Mouse (Mus musculus): ENCODE measurements around the gene Cactin. TPM values are rescaled to one million over a fixed set of nuclear protein-coding genes. Genes with fewer than 3 reads are reported as not detected.

Gene Cactin
- polyA plus RNA-seq, 1 experiment from 2014 or later = 32.5 TPM

GRCm38 (mm10) chr10:81335393-81336340 lies 14.8 kb downstream of the Cactin start:
- H3K4me3 ChIP-seq = no peak overlapping the region
- WGBS = 42% methylated on average over 18 of the region's 19 CpGs
- H3K27ac ChIP-seq (replicated peaks) = peak overlapping the region; percentile 28; the same call in 1 of the 2 replicates
- 0 out of 2 replicates have a peak, but pooled peaks have one; percentile 33 for ATAC-seq (ENCODE audit: low read depth)
- peak overlapping the region; percentile 41; the same call in 1 of the 2 replicates for H3K9ac ChIP-seq
- H3K4me2 ChIP-seq = no peak overlapping the region
- no peaks in the 10 kb centered on the region for H3K36me3 ChIP-seq
- no peaks in the 10 kb centered on the region for H3K9me3 ChIP-seq
- H3K4me1 ChIP-seq (replicated peaks) = peaks cover 4% of the 10 kb centered on the region; the same call in 1 of the 2 replicates
- peaks cover 64% of the 10 kb centered on the region for H3K27me3 ChIP-seq

- Histone ChIP-seq H3K4me2 (no peak overlapping the region), H3K9ac (no peak overlapping the region), H3K27ac (replicated peaks) (no peak overlapping the region), H3K4me3 (no peak overlapping the region), H3K27me3 (peaks cover 71% of the 10 kb centered on the region), H3K4me1 (replicated peaks) (peaks cover 4% of the 10 kb centered on the region; the same call in 1 of the 2 replicates), H3K36me3 (no peaks in the 10 kb centered on the region), H3K9me3 (no peaks in the 10 kb centered on the region)
- WGBS = 96% methylated on average over 4 of the region's 4 CpGs
- ATAC-seq (ENCODE audit: low read depth) = no peak
These were observed 15.7 kb downstream of the Cactin start for GRCm38 (mm10) chr10:81336558-81336957.

- Histone ChIP-seq H3K27me3 (peaks cover 81% of the 10 kb centered on the region), H3K9ac (no peak overlapping the region), H3K36me3 (no peaks in the 10 kb centered on the region), H3K4me2 (no peak overlapping the region), H3K9me3 (no peaks in the 10 kb centered on the region), H3K4me1 (replicated peaks) (peaks cover 8% of the 10 kb centered on the region), H3K27ac (replicated peaks) (no peak overlapping the region), H3K4me3 (no peak overlapping the region)
- ATAC-seq (ENCODE audit: low read depth) = no peak
- 34% methylated on average over 17 of the region's 17 CpGs for WGBS
These were observed 19.8 kb downstream of the Cactin start for GRCm38 (mm10) chr10:81340551-81341332.

GRCm38 (mm10) chr10:81341333-81341949 lies 20.5 kb downstream of the Cactin start:
- no peak for ATAC-seq (ENCODE audit: low read depth)
- Histone ChIP-seq H3K9me3 (no peaks in the 10 kb centered on the region), H3K27ac (replicated peaks) (no peak overlapping the region), H3K27me3 (peaks cover 83% of the 10 kb centered on the region), H3K4me1 (replicated peaks) (peaks cover 10% of the 10 kb centered on the region), H3K4me3 (no peak overlapping the region), H3K9ac (no peak overlapping the region), H3K4me2 (no peak overlapping the region), H3K36me3 (no peaks in the 10 kb centered on the region)
- WGBS = 36% methylated on average over 16 of the region's 16 CpGs

- no peak for ATAC-seq (ENCODE audit: low read depth)
- 5% methylated on average over 66 of the region's 67 CpGs for WGBS
- H3K27me3 ChIP-seq = peaks cover 83% of the 10 kb centered on the region
- peaks cover 19% of the 10 kb centered on the region for H3K4me1 ChIP-seq (replicated peaks)
- H3K9me3 ChIP-seq = no peaks in the 10 kb centered on the region
- H3K36me3 ChIP-seq = no peaks in the 10 kb centered on the region
- H3K9ac ChIP-seq = peak within 1 kb of the TSS; percentile 65
- H3K27ac ChIP-seq (replicated peaks) = no peak within 1 kb of the TSS
- H3K4me2 ChIP-seq = peak within 1 kb of the TSS; percentile 68
- H3K4me3 ChIP-seq = peak within 1 kb of the TSS; percentile 43
These were observed 22.0 kb downstream of the Cactin start, which contains the start of gene Gipc3 for GRCm38 (mm10) chr10:81342686-81343505. Gene Gipc3 (minus strand): TSS chr10:81343266.

- Histone ChIP-seq H3K9me3 (no peaks in the 10 kb centered on the region), H3K27me3 (peaks cover 74% of the 10 kb centered on the region), H3K27ac (replicated peaks) (no peak overlapping the region), H3K4me2 (no peak overlapping the region), H3K4me3 (no peak overlapping the region), H3K36me3 (no peaks in the 10 kb centered on the region), H3K9ac (no peak overlapping the region), H3K4me1 (replicated peaks) (peaks cover 27% of the 10 kb centered on the region)
- 58% methylated on average over 8 of the region's 8 CpGs for WGBS
- ATAC-seq (ENCODE audit: low read depth) = no peak
These were observed 23.7 kb downstream of the Cactin start for GRCm38 (mm10) chr10:81344421-81345161.

- no peaks in the 10 kb centered on the region for H3K36me3 ChIP-seq
- 90% methylated on average over 4 of the region's 4 CpGs for WGBS
- no peak overlapping the region for H3K4me3 ChIP-seq
- H3K27me3 ChIP-seq = peaks cover 70% of the 10 kb centered on the region
- H3K27ac ChIP-seq (replicated peaks) = no peak overlapping the region
- H3K4me1 ChIP-seq (replicated peaks) = peaks cover 32% of the 10 kb centered on the region
- no peak overlapping the region for H3K4me2 ChIP-seq
- no peak for ATAC-seq (ENCODE audit: low read depth)
- no peak overlapping the region for H3K9ac ChIP-seq
- H3K9me3 ChIP-seq = no peaks in the 10 kb centered on the region
These were observed 24.2 kb downstream of the Cactin start for GRCm38 (mm10) chr10:81345162-81345534.

GRCm38 (mm10) chr10:81346453-81347067 lies 25.7 kb downstream of the Cactin start:
- H3K9me3 ChIP-seq = no peaks in the 10 kb centered on the region
- peak overlapping the region; percentile 53; the same call in 1 of the 2 replicates for H3K9ac ChIP-seq
- WGBS = 6% methylated on average over 55 of the region's 55 CpGs
- H3K36me3 ChIP-seq = no peaks in the 10 kb centered on the region
- H3K4me3 ChIP-seq = peak overlapping the region; percentile 29
- H3K27me3 ChIP-seq = peaks cover 56% of the 10 kb centered on the region
- peaks cover 38% of the 10 kb centered on the region for H3K4me1 ChIP-seq (replicated peaks)
- peak overlapping the region; percentile 53 for H3K4me2 ChIP-seq
- no peak overlapping the region; the same call in 1 of the 2 replicates for H3K27ac ChIP-seq (replicated peaks)
- no peak for ATAC-seq (ENCODE audit: low read depth)

GRCm38 (mm10) chr10:81349146-81349545 lies 28.2 kb downstream of the Cactin start:
- Histone ChIP-seq H3K9ac (peak overlapping the region; percentile 80), H3K4me2 (peak overlapping the region; percentile 85)

GRCm38 (mm10) chr10:81349961-81350350 lies 29.1 kb downstream of the Cactin start:
- ATAC-seq (ENCODE audit: low read depth) = peak; percentile 10; the same call in 1 of the 2 replicates
- peak overlapping the region; percentile 85 for H3K4me2 ChIP-seq
- H3K27me3 ChIP-seq = peaks cover 23% of the 10 kb centered on the region
- H3K9me3 ChIP-seq = no peaks in the 10 kb centered on the region
- no peaks in the 10 kb centered on the region for H3K36me3 ChIP-seq
- H3K4me3 ChIP-seq = peak overlapping the region; percentile 66
- H3K4me1 ChIP-seq (replicated peaks) = peaks cover 30% of the 10 kb centered on the region
- H3K27ac ChIP-seq (replicated peaks) = 0 out of 2 replicates have a peak overlapping the region, but pooled peaks have one; percentile 34
- peak overlapping the region; percentile 80 for H3K9ac ChIP-seq
- 0% methylated on average over 29 of the region's 29 CpGs for WGBS

More at GRCm38 (mm10) chr10:81349146-81349545, 28.2 kb downstream of the Cactin start:
- ATAC-seq (ENCODE audit: low read depth) = no peak
- 4% methylated on average over 12 of the region's 12 CpGs for WGBS
- no peaks in the 10 kb centered on the region for H3K36me3 ChIP-seq
- H3K27me3 ChIP-seq = peaks cover 31% of the 10 kb centered on the region
- H3K9me3 ChIP-seq = no peaks in the 10 kb centered on the region
- peaks cover 30% of the 10 kb centered on the region for H3K4me1 ChIP-seq (replicated peaks)
- no peak overlapping the region for H3K27ac ChIP-seq (replicated peaks)
- peak overlapping the region; percentile 66 for H3K4me3 ChIP-seq
